In genomic region chr19:44982477-44983115, GRCm38 (mm10) we compare ENCODE assay signal across 32 mouse cellular contexts. TPM values are rescaled to one million over a fixed set of nuclear protein-coding genes. Genes with fewer than 3 reads are reported as not detected.
A peak's percentile ranks its signal among the peaks of the same experiment; 100 is the strongest.
DNase-seq lines count a peak whose midpoint lies in the region; ATAC-seq lines count a peak whose summit lies in the region.
"Had no signal": no experiment of that assay in that cellular context is flagged by ENCODE, and none has a peak within 500 bp of the region (broad histone marks: within the 10 kb centered on the region; RNA-seq: fewer than 3 reads in every experiment).

No protein-coding gene starts in this region.

- peaks cover 5% of the 10 kb centered on the region for H3K4me1 ChIP-seq in liver, embryonic 16.5 days (ENCODE audit: control insufficient read depth, low read depth, low read length)
- H3K4me1 ChIP-seq in liver, embryonic 11.5 days (replicated peaks; ENCODE audit: control insufficient read depth, insufficient read depth, low read length), result no peaks in the 10 kb centered on the region; the same call in 1 of the 2 replicates
- H3K4me1 ChIP-seq in intestine, embryonic 15.5 days (replicated peaks), result peaks cover 8% of the 10 kb centered on the region
- peaks cover 9% of the 10 kb centered on the region for H3K4me1 ChIP-seq in stomach, embryonic 16.5 days (ENCODE audit: control insufficient read depth, insufficient read depth, low read length)
- H3K4me1 ChIP-seq: embryonic facial prominence, embryonic 13.5 days; forebrain, embryonic 10.5 days; hindbrain, embryonic 10.5 days; hindbrain, embryonic 15.5 days; limb, embryonic 13.5 days; midbrain, embryonic 12.5 days; neural tube, embryonic 12.5 days had no signal

- H3K4me2 ChIP-seq in liver, embryonic 16.5 days (ENCODE audit: low read depth, low read length), result no peak overlapping the region
- H3K4me2 ChIP-seq in liver, embryonic 11.5 days, result no peak overlapping the region
- peak overlapping the region; percentile 28; the same call in 1 of the 2 replicates for H3K4me2 ChIP-seq in intestine, embryonic 15.5 days (replicated peaks)
- no peak overlapping the region for H3K4me2 ChIP-seq in stomach, embryonic 16.5 days (ENCODE audit: low read depth, low read length)
- H3K4me2 ChIP-seq: embryonic facial prominence, embryonic 13.5 days; forebrain, embryonic 15.5 days; hindbrain, embryonic 15.5 days; kidney, embryonic 15.5 days; limb, embryonic 13.5 days; midbrain, embryonic 12.5 days; neural tube, embryonic 12.5 days had no signal

- no peaks in the 10 kb centered on the region for H3K9me3 ChIP-seq in liver, embryonic 16.5 days (replicated peaks; ENCODE audit: control insufficient read depth, low read length)
- H3K9me3 ChIP-seq in liver, embryonic 11.5 days (ENCODE audit: control insufficient read depth, low read length), result no peaks in the 10 kb centered on the region
- no peaks in the 10 kb centered on the region for H3K9me3 ChIP-seq in intestine, embryonic 15.5 days
- H3K9me3 ChIP-seq in stomach, embryonic 16.5 days (replicated peaks; ENCODE audit: control insufficient read depth, low read length), result no peaks in the 10 kb centered on the region
- H3K9me3 ChIP-seq: embryonic facial prominence, embryonic 13.5 days; forebrain, embryonic 10.5 days; forebrain, embryonic 15.5 days; hindbrain, embryonic 10.5 days; hindbrain, embryonic 15.5 days; kidney, embryonic 15.5 days; limb, embryonic 13.5 days; megakaryocyte, embryonic 14.5 days; midbrain, embryonic 12.5 days; neural tube, embryonic 12.5 days had no signal

- H3K27me3 ChIP-seq in liver, embryonic 16.5 days (ENCODE audit: control insufficient read depth, insufficient read depth, low read depth, low read length), result peaks cover 3% of the 10 kb centered on the region; the same call in 1 of the 2 replicates
- no peaks in the 10 kb centered on the region; the same call in 1 of the 2 replicates for H3K27me3 ChIP-seq in liver, embryonic 11.5 days (replicated peaks; ENCODE audit: control insufficient read depth, insufficient read depth, low read length)
- no peaks in the 10 kb centered on the region for H3K27me3 ChIP-seq in intestine, embryonic 15.5 days (replicated peaks)
- H3K27me3 ChIP-seq in stomach, embryonic 16.5 days (ENCODE audit: control insufficient read depth, insufficient read depth, low read length), result no peaks in the 10 kb centered on the region
- H3K27me3 ChIP-seq: embryonic facial prominence, embryonic 13.5 days; forebrain, embryonic 15.5 days; hindbrain, embryonic 15.5 days; kidney, embryonic 15.5 days; limb, embryonic 13.5 days; neural tube, embryonic 12.5 days; Patski had no signal

- no peak overlapping the region for H3K9ac ChIP-seq in liver, embryonic 16.5 days (ENCODE audit: low read depth, low read length)
- no peak overlapping the region for H3K9ac ChIP-seq in liver, embryonic 11.5 days (ENCODE audit: low read depth, low read length)
- H3K9ac ChIP-seq in intestine, embryonic 15.5 days, result no peak overlapping the region
- no peak overlapping the region for H3K9ac ChIP-seq in stomach, embryonic 16.5 days (ENCODE audit: low read length)
- H3K9ac ChIP-seq: embryonic facial prominence, embryonic 13.5 days; forebrain, embryonic 15.5 days; hindbrain, embryonic 15.5 days; kidney, embryonic 15.5 days; limb, embryonic 13.5 days; midbrain, embryonic 12.5 days; neural tube, embryonic 12.5 days had no signal

- H3K27ac ChIP-seq in liver, embryonic 16.5 days (ENCODE audit: low read length), result peak overlapping the region; percentile 13; the same call in 1 of the 2 replicates
- H3K27ac ChIP-seq in liver, embryonic 11.5 days (ENCODE audit: low read depth, low read length), result no peak overlapping the region
- peak overlapping the region; percentile 66 for H3K27ac ChIP-seq in intestine, embryonic 15.5 days
- H3K27ac ChIP-seq in stomach, embryonic 16.5 days (ENCODE audit: low read length), result 0 out of 2 replicates have a peak overlapping the region, but pooled peaks have one; percentile 17
- H3K27ac ChIP-seq: embryonic facial prominence, embryonic 13.5 days; forebrain, embryonic 10.5 days; forebrain, embryonic 15.5 days; hindbrain, embryonic 10.5 days; hindbrain, embryonic 15.5 days; kidney, embryonic 15.5 days; left cerebral cortex, adult 2 months; limb, embryonic 13.5 days; midbrain, embryonic 12.5 days; neural tube, embryonic 12.5 days had no signal

- 63% methylated on average over 7 of the region's 7 CpGs for WGBS in liver, embryonic 16.5 days (ENCODE audit: insufficient replicate concordance)
- WGBS in liver, embryonic 11.5 days, result 78% methylated on average over 7 of the region's 7 CpGs
- 48% methylated on average over 7 of the region's 7 CpGs for WGBS in intestine, embryonic 15.5 days
- WGBS in stomach, embryonic 16.5 days, result 61% methylated on average over 7 of the region's 7 CpGs

- peak; percentile 6 for DNase-seq in kidney, adult 11 months
- no peak for DNase-seq in kidney, postnatal 10 days
- no peak for DNase-seq in liver, embryonic 11.5 days (ENCODE audit: low spot score)
- DNase-seq in layer of hippocampus, adult 9-11 months, result no peak
- DNase-seq in ovary, adult 18-20 months (ENCODE audit: low spot score), result no peak
- DNase-seq: adrenal gland, postnatal 10 days; cerebellum, adult 11 months; cerebellum, adult 9-10 months; cerebellum, postnatal 36 days; heart, postnatal 14 days; kidney, postnatal 4 days; lung, adult 18-20 months; lung, postnatal 4 days; right cerebral cortex, postnatal 14 days had no signal

- no peak for ATAC-seq in liver, embryonic 16.5 days (ENCODE audit: low read depth)
- ATAC-seq in liver, embryonic 11.5 days (replicated peaks; ENCODE audit: low FRiP score), result no peak
- ATAC-seq in intestine, embryonic 15.5 days, result no peak
- no peak for ATAC-seq in stomach, embryonic 16.5 days (ENCODE audit: insufficient read depth, low FRiP score)
- ATAC-seq: forebrain, embryonic 15.5 days; inflammation-experienced regulatory T-cells, adult 6 months; lung, postnatal 0 days; Patski had no signal

- no peak overlapping the region for H3K4me3 ChIP-seq in liver, embryonic 16.5 days (ENCODE audit: low read depth, low read length)
- no peak overlapping the region for H3K4me3 ChIP-seq in liver, embryonic 11.5 days (ENCODE audit: low read depth, low read length)
- H3K4me3 ChIP-seq in intestine, embryonic 15.5 days (replicated peaks), result no peak overlapping the region
- H3K4me3 ChIP-seq in stomach, embryonic 16.5 days (replicated peaks; ENCODE audit: low read length), result no peak overlapping the region
- H3K4me3 ChIP-seq: embryonic facial prominence, embryonic 13.5 days; forebrain, embryonic 10.5 days; forebrain, embryonic 15.5 days; hindbrain, embryonic 10.5 days; hindbrain, embryonic 15.5 days; kidney, embryonic 15.5 days; left cerebral cortex, adult 2 months; limb, embryonic 13.5 days; megakaryocyte, embryonic 14.5 days; midbrain, embryonic 12.5 days; myocyte; neural tube, embryonic 12.5 days had no signal

- H3K36me3 ChIP-seq in liver, embryonic 16.5 days (ENCODE audit: control insufficient read depth, insufficient read depth), result peaks cover 12% of the 10 kb centered on the region
- H3K36me3 ChIP-seq in liver, embryonic 11.5 days (ENCODE audit: control insufficient read depth, insufficient read depth, low read length), result peaks cover 14% of the 10 kb centered on the region
- H3K36me3 ChIP-seq in intestine, embryonic 15.5 days, result peaks cover 21% of the 10 kb centered on the region
- peaks cover 4% of the 10 kb centered on the region; the same call in 1 of the 2 replicates for H3K36me3 ChIP-seq in stomach, embryonic 16.5 days (ENCODE audit: control insufficient read depth, insufficient read depth, low read length)

RNA-seq across cellular contexts. Expression of gene Sema4g, which starts 6.3 kb away (rescaled TPM):
- 5.4 and 8.0 TPM in 2 replicates for polyA plus RNA-seq in liver, embryonic 16.5 days (2015; fragmentation: Nextera tagmentation; extraction: Ambion mirVana)
- polyA plus RNA-seq in liver, embryonic 11.5 days (2014; fragmentation: Nextera tagmentation; extraction: Ambion mirVana), result 4.7 and 4.9 TPM in 2 replicates
- 13.7 and 16.2 TPM in 2 replicates for polyA plus RNA-seq in intestine, embryonic 15.5 days (2015; fragmentation: Nextera tagmentation; extraction: Ambion mirVana)
- 4.6 and 5.5 TPM in 2 replicates for polyA plus RNA-seq in stomach, embryonic 16.5 days (2015; fragmentation: Nextera tagmentation; extraction: Ambion mirVana)

RNA-seq across cellular contexts. Expression of gene Twnk, which starts 22.9 kb away (rescaled TPM):
- polyA plus RNA-seq in liver, embryonic 16.5 days (2015; fragmentation: Nextera tagmentation; extraction: Ambion mirVana), result 12.0 and 13.4 TPM in 2 replicates
- polyA plus RNA-seq in liver, embryonic 11.5 days (2014; fragmentation: Nextera tagmentation; extraction: Ambion mirVana), result 24.9 and 25.1 TPM in 2 replicates
- 20.5 and 22.5 TPM in 2 replicates for polyA plus RNA-seq in intestine, embryonic 15.5 days (2015; fragmentation: Nextera tagmentation; extraction: Ambion mirVana)
- 17.1 and 17.2 TPM in 2 replicates for polyA plus RNA-seq in stomach, embryonic 16.5 days (2015; fragmentation: Nextera tagmentation; extraction: Ambion mirVana)

RNA-seq across cellular contexts. Expression of gene Mrpl43, which starts 23.6 kb away (rescaled TPM):
- 27.0 and 29.0 TPM in 2 replicates for polyA plus RNA-seq in liver, embryonic 16.5 days (2015; fragmentation: Nextera tagmentation; extraction: Ambion mirVana)
- polyA plus RNA-seq in liver, embryonic 11.5 days (2014; fragmentation: Nextera tagmentation; extraction: Ambion mirVana), result 62.2 and 65.3 TPM in 2 replicates
- polyA plus RNA-seq in intestine, embryonic 15.5 days (2015; fragmentation: Nextera tagmentation; extraction: Ambion mirVana), result 73.8 and 76.7 TPM in 2 replicates
- 62.2 and 64.9 TPM in 2 replicates for polyA plus RNA-seq in stomach, embryonic 16.5 days (2015; fragmentation: Nextera tagmentation; extraction: Ambion mirVana)

RNA-seq across cellular contexts. Expression of gene Lzts2, which starts 31.6 kb away (rescaled TPM):
- 4.6 and 4.7 TPM in 2 replicates for polyA plus RNA-seq in liver, embryonic 16.5 days (2015; fragmentation: Nextera tagmentation; extraction: Ambion mirVana)
- polyA plus RNA-seq in liver, embryonic 11.5 days (2014; fragmentation: Nextera tagmentation; extraction: Ambion mirVana), result 28.6 and 31.4 TPM in 2 replicates
- 56.9 and 63.2 TPM in 2 replicates for polyA plus RNA-seq in intestine, embryonic 15.5 days (2015; fragmentation: Nextera tagmentation; extraction: Ambion mirVana)
- 27.7 and 36.0 TPM in 2 replicates for polyA plus RNA-seq in stomach, embryonic 16.5 days (2015; fragmentation: Nextera tagmentation; extraction: Ambion mirVana)

RNA-seq across cellular contexts. Expression of gene Slf2, which starts 51.6 kb away (rescaled TPM):
- polyA plus RNA-seq in liver, embryonic 16.5 days (2015; fragmentation: Nextera tagmentation; extraction: Ambion mirVana), result 11.9 and 12.2 TPM in 2 replicates
- 49.8 and 50.1 TPM in 2 replicates for polyA plus RNA-seq in liver, embryonic 11.5 days (2014; fragmentation: Nextera tagmentation; extraction: Ambion mirVana)
- 31.9 and 33.9 TPM in 2 replicates for polyA plus RNA-seq in intestine, embryonic 15.5 days (2015; fragmentation: Nextera tagmentation; extraction: Ambion mirVana)
- 31.3 and 31.4 TPM in 2 replicates for polyA plus RNA-seq in stomach, embryonic 16.5 days (2015; fragmentation: Nextera tagmentation; extraction: Ambion mirVana)
